Comparison of ENCODE assay signal across 10 mouse cellular contexts in the genomic region with DNA sequence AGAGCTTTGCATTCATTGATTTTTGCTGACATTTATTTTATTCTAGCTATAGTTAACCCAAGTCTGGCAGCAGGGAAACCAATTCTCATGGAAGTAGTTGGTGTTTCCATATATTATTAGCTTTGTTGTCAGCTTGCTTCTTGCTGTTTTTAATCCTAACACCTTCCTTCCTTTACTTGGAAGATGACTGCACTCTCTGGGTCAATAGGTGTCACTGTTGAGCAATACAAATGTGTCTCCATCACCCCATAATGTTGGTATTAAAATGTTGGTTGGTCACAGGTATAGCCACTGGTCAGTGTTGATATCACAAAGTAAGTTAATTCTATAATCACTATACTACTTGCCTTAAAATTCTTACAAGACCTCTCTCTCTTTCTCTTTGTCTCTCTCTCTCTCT.
DNase-seq lines count a peak whose midpoint lies in the region; ATAC-seq and TF ChIP-seq lines count a peak whose summit lies in the region.
"Had no signal": no experiment of that assay in that cellular context is flagged by ENCODE, and none has a peak within 500 bp of the region (broad histone marks: within the 10 kb centered on the region; RNA-seq: fewer than 3 reads in every experiment).

No protein-coding gene starts in this region.

- H3K36me3 ChIP-seq in liver, postnatal 0 days (replicated peaks; ENCODE audit: insufficient read depth, low read length): no peaks in the 10 kb centered on the region
- no peaks in the 10 kb centered on the region for H3K36me3 ChIP-seq in CH12.LX (replicated peaks in 1 of 2; ENCODE audit: control insufficient read depth in 1 of 2, insufficient read depth in 1 of 2, low read length in 1 of 2)
- H3K36me3 ChIP-seq: liver, embryonic 15.5 days had no signal

- no peak for DNase-seq in frontal cortex, postnatal 14 days (ENCODE audit: low spot score in 2 of 2)
- DNase-seq in liver, postnatal 0 days: no peak
- no peak for DNase-seq in liver
- peak; percentile 68 for DNase-seq in CH12.LX (ENCODE audit: extremely low read depth)
- peak; percentile 71 for DNase-seq in induced T-regulatory cell, adult 2 months (ENCODE audit: low read depth)
- DNase-seq in gastrocnemius, postnatal 25 days: no peak
- DNase-seq in MN1 (ENCODE audit: low spot score): no peak

- dilution Hi-C loops in CH12.LX (cut with MboI; ENCODE audit: extremely low pct_ligation_motif_present, extremely low pct_unique_long_range_greater_than_20kb, low sequenced_read_pairs): no loop called here

- no peak overlapping the region for H3K9ac ChIP-seq in liver, postnatal 0 days (replicated peaks)
- H3K9ac ChIP-seq in CH12.LX (ENCODE audit: insufficient read depth, low read depth): no peak overlapping the region
- H3K9ac ChIP-seq: liver, embryonic 15.5 days had no signal

- no peaks in the 10 kb centered on the region for H3K9me3 ChIP-seq in liver, postnatal 0 days (ENCODE audit: low read length)
- H3K9me3 ChIP-seq in CH12.LX (replicated peaks; ENCODE audit: low read length): no peaks in the 10 kb centered on the region
- H3K9me3 ChIP-seq: liver, embryonic 15.5 days had no signal

- no peaks in the 10 kb centered on the region for H3K27me3 ChIP-seq in liver, postnatal 0 days (ENCODE audit: insufficient read depth, low read length)
- H3K27me3 ChIP-seq in CH12.LX (replicated peaks): no peaks in the 10 kb centered on the region
- H3K27me3 ChIP-seq: liver, embryonic 15.5 days had no signal

- peak; percentile 78; the same call in 1 of the 2 replicates for ATAC-seq in frontal cortex, adult (ENCODE audit: low TSS enrichment)
- no peak for ATAC-seq in liver, postnatal 0 days
- ATAC-seq: intestine, embryonic 16.5 days had no signal

- no peak overlapping the region for H3K4me2 ChIP-seq in liver, postnatal 0 days (ENCODE audit: low read depth, low read length)
- no peak overlapping the region for H3K4me2 ChIP-seq in CH12.LX (ENCODE audit: insufficient read depth, low read depth, poor library complexity, severe bottlenecking)
- H3K4me2 ChIP-seq: liver, embryonic 15.5 days had no signal

- peak; percentile 91 for TF ChIP-seq RAD21 in CH12.LX (IDR thresholded peaks at IDR 0.05; ENCODE audit: low read depth, low read length)

- no peaks in the 10 kb centered on the region for H3K4me1 ChIP-seq in liver, postnatal 0 days (ENCODE audit: insufficient read depth)
- H3K4me1 ChIP-seq in CH12.LX (ENCODE audit: control insufficient read depth in 1 of 2, insufficient read depth in 2 of 2): 0 out of 4 replicates have a peak, but pooled peaks cover 0 to under 1% of the 10 kb centered on the region in 2 experiments
- H3K4me1 ChIP-seq: liver, embryonic 15.5 days had no signal

- peak; percentile 48 for TF ChIP-seq CTCF in liver, postnatal 0 days (IDR thresholded peaks at IDR 0.05; ENCODE audit: low read depth)
- TF ChIP-seq CTCF in CH12.LX (conservative IDR thresholded peaks at IDR 0.05 in 1 of 2, IDR thresholded peaks at IDR 0.05 in 1 of 2; ENCODE audit: low read depth in 2 of 2, low read length in 2 of 2): peak; percentile 39 to 80; a peak in 3 of 4 replicates

- H3K27ac ChIP-seq in liver, postnatal 0 days (ENCODE audit: low read depth): no peak overlapping the region
- no peak overlapping the region for H3K27ac ChIP-seq in CH12.LX (ENCODE audit: insufficient read depth, low read depth)
- H3K27ac ChIP-seq: liver, embryonic 15.5 days had no signal

- in situ Hi-C loops in CH12.LX (cut with MboI; ENCODE audit: low pct_ligation_motif_present, low pct_unique_long_range_greater_than_20kb, low sequenced_read_pairs): loop anchor here (25.0 kb wide), 2 partner anchors 862 to 1412 kb away; no protein-coding TSS in a partner anchor

- no peaks in the 10 kb centered on the region for H3K79me2 ChIP-seq in CH12.LX (replicated peaks; ENCODE audit: control insufficient read depth, extremely low read depth, insufficient read depth, poor library complexity, severe bottlenecking)

- no peak for TF ChIP-seq POLR2A in CH12.LX (IDR thresholded peaks at IDR 0.05; ENCODE audit: low read depth, low read length)

- no peak for TF ChIP-seq EP300 in liver, postnatal 0 days (IDR thresholded peaks at IDR 0.05; ENCODE audit: low read depth)
- TF ChIP-seq EP300 in CH12.LX (IDR thresholded peaks at IDR 0.05; ENCODE audit: low read length): no peak

- no peak overlapping the region for H3K4me3 ChIP-seq in liver, postnatal 0 days (ENCODE audit: low read depth, low read length)
- no peak overlapping the region for H3K4me3 ChIP-seq in CH12.LX (replicated peaks in 1 of 3; ENCODE audit: low read depth in 2 of 3, low read length in 2 of 3, poor library complexity in 1 of 3)
- H3K4me3 ChIP-seq: liver, embryonic 15.5 days had no signal

TF ChIP-seq in CH12.LX, 34 proteins besides CTCF, POLR2A, EP300 and RAD21:
- 0 out of 2 replicates have a peak, but pooled peaks have one; percentile 13 for TF ChIP-seq ZC3H11A (IDR thresholded peaks at IDR 0.05; ENCODE audit: low read depth, low read length)
- TF ChIP-seq SMC3 (IDR thresholded peaks at IDR 0.05; ENCODE audit: low read depth, low read length): peak; percentile 68
- TF ChIP-seq ZKSCAN1 (IDR thresholded peaks at IDR 0.05; ENCODE audit: borderline replicate concordance, low read depth, low read length): no peak
- no peak for TF ChIP-seq MAFK (IDR thresholded peaks at IDR 0.05; ENCODE audit: insufficient replicate concordance, low read length)
- TF ChIP-seq MYC (IDR thresholded peaks at IDR 0.05; ENCODE audit: low read depth, low read length): no peak

Comparison
In these comparisons a context has a peak if more than half of its experiments do, and no peak if none do; other contexts are left out.
1. DNase-seq: peak in CH12.LX (single experiment) and induced T-regulatory cell, adult 2 months (single experiment); none in frontal cortex, postnatal 14 days (0 of 2), liver, postnatal 0 days (single experiment), liver (single experiment), gastrocnemius, postnatal 25 days (single experiment) and MN1 (single experiment).